Mouse (Mus musculus) kidney, adult 2 months (tissue): ENCODE data around the gene 4930535I16Rik. TPM values are rescaled to one million over a fixed set of nuclear protein-coding genes. Genes with fewer than 3 reads are reported as not detected.
A peak's percentile ranks its signal among the peaks of the same experiment; 100 is the strongest.

Source experiments
- DNase-seq: peaks from one replicate; pipeline ENCODE4 v3.0.0; 2021
- H3K27ac ChIP-seq: fragments of 200-500 bp; 2 replicates; pipeline ENCODE4 v1.5.1; 2012; ENCODE audit warnings: low read depth, low read length, control low read depth, inconsistent platforms; ENCODE audit not compliant: insufficient read depth
- H3K27me3 ChIP-seq: fragments of 200-500 bp; replicated peaks from 2 replicates; pipeline ENCODE4 v1.6.1; 2012; ENCODE audit warnings: mild to moderate bottlenecking, moderate library complexity, low read length, inconsistent platforms; ENCODE audit not compliant: control insufficient read depth, insufficient read depth
- H3K36me3 ChIP-seq: fragments of 200-500 bp; 2 replicates; pipeline ENCODE4 v1.6.1; 2012; ENCODE audit warnings: mild to moderate bottlenecking, moderate library complexity, low read length, inconsistent platforms; ENCODE audit not compliant: control insufficient read depth, insufficient read depth
- H3K4me1 ChIP-seq: fragments of 200-500 bp; 2 replicates; pipeline ENCODE4 v1.6.1; 2011; ENCODE audit warnings: low read length; ENCODE audit not compliant: control insufficient read depth, insufficient read depth
- H3K4me3 ChIP-seq: fragments of 200-500 bp; 2 replicates; pipeline ENCODE4 v1.5.1; 2011; ENCODE audit warnings: mild to moderate bottlenecking, low read depth, low read length, control low read depth; ENCODE audit not compliant: insufficient read depth
- CTCF ChIP-seq: fragments of 200-500 bp; conservative IDR thresholded peaks from 2 replicates; pipeline ENCODE4 v1.5.1; 2011; ENCODE audit warnings: low read depth, mild to moderate bottlenecking, control low read depth, low read length, moderate library complexity, mixed read lengths; ENCODE audit not compliant: insufficient read depth, insufficient read length
- POLR2A ChIP-seq: fragments of 200-500 bp; IDR thresholded peaks from one replicate; pipeline ENCODE4 v1.6.1; 2011; ENCODE audit warnings: low read depth, low read length, control low read depth
- WGBS: fragments of 180-500 bp; shearing (Covaris S2); methylation state at CpG from one replicate; pipeline ENCODE4 v1.1.7; 2018; 5-methylcytosine and 5-hydroxymethylcytosine counted together
- polyA plus RNA-seq: library from polyadenylated mRNA; depleted of rRNA; stranded (reverse); fragments of >200 nt; gene quantifications from 2 replicates; pipeline ENCODE4 v1.2.3, GENCODE M21; 2012; rRNA removed

4930535I16Rik gene
- polyA plus RNA-seq, 1 experiment, result not detected

- Histone ChIP-seq H3K27me3 (no peaks in the 10 kb centered on the region), H3K4me1 (peaks cover 5% of the 10 kb centered on the region; the same call in 1 of the 2 replicates), H3K4me3 (peak within 1 kb of the TSS; percentile 76), H3K27ac (peak within 1 kb of the TSS; percentile 88), H3K36me3 (no peaks in the 10 kb centered on the region)
- peak; percentile 99 for DNase-seq
- TF ChIP-seq POLR2A (peak; percentile 53), CTCF (no peak)
- 1% methylated on average over 49 of the region's 49 CpGs for WGBS
Observed at GRCm38 (mm10) chr4:123904333-123905125, 13.3 kb downstream of the 4930535I16Rik start, which contains the start of gene Mycbp. Gene Mycbp (plus strand): TSS chr4:123904832.

GRCm38 (mm10) chr4:123903432-123903831 is 14.4 kb downstream of the 4930535I16Rik start:
- Histone ChIP-seq H3K4me3 (no peak overlapping the region), H3K27ac (no peak overlapping the region), H3K36me3 (no peaks in the 10 kb centered on the region), H3K4me1 (peaks cover 5% of the 10 kb centered on the region; the same call in 1 of the 2 replicates), H3K27me3 (no peaks in the 10 kb centered on the region)
- TF ChIP-seq POLR2A (no peak), CTCF (no peak)
- no peak for DNase-seq
- 84% methylated on average over 3 of the region's 3 CpGs for WGBS

GRCm38 (mm10) chr4:123898696-123899095 is 19.1 kb downstream of the 4930535I16Rik start:
- no peak overlapping the region for H3K27ac ChIP-seq
- DNase-seq, result peak; percentile 42
- no peaks in the 10 kb centered on the region for H3K36me3 ChIP-seq
- H3K4me3 ChIP-seq, result no peak overlapping the region
- TF ChIP-seq CTCF, result peak; percentile 67
- TF ChIP-seq POLR2A, result no peak
- WGBS, result 12% methylated on average over 5 of the region's 5 CpGs
- H3K27me3 ChIP-seq, result no peaks in the 10 kb centered on the region
- peaks cover under 1% of the 10 kb centered on the region; the same call in 1 of the 2 replicates for H3K4me1 ChIP-seq

GRCm38 (mm10) chr4:123894295-123894694 is 23.5 kb downstream of the 4930535I16Rik start:
- 81% methylated on average over 4 of the region's 4 CpGs for WGBS
- Histone ChIP-seq H3K4me3 (no peak overlapping the region), H3K36me3 (no peaks in the 10 kb centered on the region), H3K27me3 (no peaks in the 10 kb centered on the region), H3K27ac (no peak overlapping the region), H3K4me1 (no peaks in the 10 kb centered on the region)
- no peak for DNase-seq
- TF ChIP-seq CTCF (no peak), POLR2A (no peak)

- TF ChIP-seq POLR2A (no peak), CTCF (no peak)
- Histone ChIP-seq H3K4me1 (no peaks in the 10 kb centered on the region), H3K27me3 (no peaks in the 10 kb centered on the region), H3K36me3 (no peaks in the 10 kb centered on the region), H3K27ac (no peak overlapping the region), H3K4me3 (no peak overlapping the region)
- DNase-seq, result no peak
- 88% methylated on average over 5 of the region's 5 CpGs for WGBS
Observed at GRCm38 (mm10) chr4:123893726-123894125, 24.1 kb downstream of the 4930535I16Rik start.

Other genes starting within 250 kb of the 4930535I16Rik start
- 58.4 and 62.9 TPM in 2 replicates for gene Macf1, start 233.7 kb downstream of the 4930535I16Rik start, polyA plus RNA-seq
- 99.5 and 147 TPM in 2 replicates for gene Ndufs5, start 199.8 kb downstream of the 4930535I16Rik start, polyA plus RNA-seq
- 15.8 and 16.5 TPM in 2 replicates for gene Akirin1, start 167.7 kb downstream of the 4930535I16Rik start, polyA plus RNA-seq
- gene Rhbdl2, start 130.1 kb downstream of the 4930535I16Rik start, polyA plus RNA-seq, result 1.5 TPM in 2 replicates
- 0.04 TPM in 1 of 2 replicates, not detected in the other for gene 4933427I04Rik, start 58.3 kb downstream of the 4930535I16Rik start, polyA plus RNA-seq
- gene Mycbp, start 13.2 kb downstream of the 4930535I16Rik start, polyA plus RNA-seq, result 19.5 and 30.1 TPM in 2 replicates
- gene Rragc, start 576 bp downstream of the 4930535I16Rik start, polyA plus RNA-seq, result 53.0 and 63.8 TPM in 2 replicates